Mouse (Mus musculus) thymus, adult 2 months (tissue): ENCODE measurements around the gene Doc2g.

Source experiments
- CTCF ChIP-seq: fragments of 200-500 bp; IDR thresholded peaks from 2 replicates; pipeline ENCODE4 v1.5.1; 2012; ENCODE audit warnings: mild to moderate bottlenecking, control low read depth, low read length, moderate library complexity, borderline replicate concordance; ENCODE audit not compliant: control insufficient read depth, poor library complexity, insufficient read depth; ENCODE audit errors: extremely low read depth
- POLR2A ChIP-seq: fragments of 200-500 bp; IDR thresholded peaks from 2 replicates; pipeline ENCODE4 v1.6.1; 2012; ENCODE audit warnings: mild to moderate bottlenecking, low read length, control low read depth, moderate library complexity; ENCODE audit not compliant: control insufficient read depth, poor library complexity, insufficient read depth; ENCODE audit errors: extremely low read depth

DNA sequence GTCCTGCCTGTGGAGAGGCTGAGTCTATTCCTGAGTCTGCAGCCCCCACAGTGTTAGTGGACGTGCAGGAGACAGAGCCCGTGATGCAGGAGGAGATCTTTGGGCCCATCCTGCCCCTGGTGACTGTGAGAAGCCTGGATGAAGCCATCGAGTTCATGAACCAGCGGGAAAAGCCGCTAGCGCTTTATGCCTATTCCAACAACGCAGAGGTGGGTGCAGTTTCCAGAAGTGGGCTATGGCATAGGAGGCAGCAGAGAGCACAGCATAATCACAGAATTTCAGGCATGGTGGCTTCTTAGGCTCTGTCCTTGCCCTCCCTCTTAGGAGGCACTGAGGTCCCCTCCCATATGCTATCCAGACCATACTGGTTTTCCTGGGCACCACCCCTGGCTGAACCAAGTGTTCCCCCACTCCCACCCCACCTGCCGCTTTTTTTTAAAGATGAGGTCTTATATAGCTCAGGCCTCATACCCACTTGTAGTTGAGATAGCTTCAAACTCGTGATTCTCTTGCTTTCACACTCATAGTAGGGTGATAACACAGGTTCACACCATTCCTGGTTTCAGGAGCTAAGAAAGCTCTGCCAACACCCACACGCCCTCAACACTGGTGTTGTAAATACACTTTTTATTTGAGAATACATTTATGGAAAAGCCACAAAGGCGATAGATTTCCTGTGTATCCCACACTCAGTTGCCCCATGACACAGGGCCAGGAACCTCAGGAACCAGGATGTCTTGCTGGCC is 36.6 kb upstream of the Doc2g start:
- TF ChIP-seq CTCF, result no peak
- no peak for TF ChIP-seq POLR2A
